Mouse (Mus musculus): Measurements from ENCODE around the gene Rsc1a1.

The Rsc1a1 gene

GRCm38 (mm10) chr4:141655908-141656608 lies 29.3 kb downstream of the Rsc1a1 start:
- in situ Hi-C loops (cut with MboI, MseI) = no loop called here

- in situ Hi-C loops (cut with MboI, MseI) = no loop called here
Measured at GRCm38 (mm10) chr4:141654509-141654908, 30.9 kb downstream of the Rsc1a1 start.

- in situ Hi-C loops (cut with MboI, MseI) = no loop called here
Measured at GRCm38 (mm10) chr4:141653813-141654212, 31.6 kb downstream of the Rsc1a1 start.

- in situ Hi-C loops (cut with MboI, MseI) = no loop called here
Measured at GRCm38 (mm10) chr4:141653044-141653443, 32.4 kb downstream of the Rsc1a1 start.

GRCm38 (mm10) chr4:141651944-141652343 lies 33.5 kb downstream of the Rsc1a1 start:
- in situ Hi-C loops (cut with MboI, MseI) = no loop called here

GRCm38 (mm10) chr4:141651286-141651685 lies 34.1 kb downstream of the Rsc1a1 start:
- in situ Hi-C loops (cut with MboI, MseI) = no loop called here

GRCm38 (mm10) chr4:141649244-141649643 lies 36.2 kb downstream of the Rsc1a1 start:
- in situ Hi-C loops (cut with MboI, MseI) = no loop called here

GRCm38 (mm10) chr4:141648262-141648661 lies 37.1 kb downstream of the Rsc1a1 start:
- in situ Hi-C loops (cut with MboI, MseI) = no loop called here

GRCm38 (mm10) chr4:141647187-141647586 lies 38.2 kb downstream of the Rsc1a1 start:
- in situ Hi-C loops (cut with MboI, MseI) = no loop called here

- in situ Hi-C loops (cut with MboI, MseI) = no loop called here
Measured at GRCm38 (mm10) chr4:141645988-141646387, 39.4 kb downstream of the Rsc1a1 start.

- in situ Hi-C loops (cut with MboI, MseI) = no loop called here
Measured at GRCm38 (mm10) chr4:141643118-141643855, 42.1 kb downstream of the Rsc1a1 start.

GRCm38 (mm10) chr4:141641961-141642811 lies 43.2 kb downstream of the Rsc1a1 start:
- in situ Hi-C loops (cut with MboI, MseI) = no loop called here

GRCm38 (mm10) chr4:141641353-141641771 lies 44.0 kb downstream of the Rsc1a1 start:
- in situ Hi-C loops (cut with MboI, MseI) = no loop called here

- in situ Hi-C loops (cut with MboI, MseI) = no loop called here
Measured at GRCm38 (mm10) chr4:141639474-141639873, 45.9 kb downstream of the Rsc1a1 start.

GRCm38 (mm10) chr4:141636693-141637092 lies 48.7 kb downstream of the Rsc1a1 start:
- in situ Hi-C loops (cut with MboI, MseI) = no loop called here

- in situ Hi-C loops (cut with MboI, MseI) = no loop called here
Measured at GRCm38 (mm10) chr4:141635991-141636390, 49.4 kb downstream of the Rsc1a1 start.
